Mouse (Mus musculus) liver, adult (tissue): ENCODE measurements around the gene Prr12.

Experiments used
- GATA4 ChIP-seq: IDR thresholded peaks from 2 replicates; pipeline ENCODE4 v1.6.1; 2014; ENCODE audit warnings: mild to moderate bottlenecking, low read length; ENCODE audit not compliant: insufficient replicate concordance

The Prr12 gene

DNA sequence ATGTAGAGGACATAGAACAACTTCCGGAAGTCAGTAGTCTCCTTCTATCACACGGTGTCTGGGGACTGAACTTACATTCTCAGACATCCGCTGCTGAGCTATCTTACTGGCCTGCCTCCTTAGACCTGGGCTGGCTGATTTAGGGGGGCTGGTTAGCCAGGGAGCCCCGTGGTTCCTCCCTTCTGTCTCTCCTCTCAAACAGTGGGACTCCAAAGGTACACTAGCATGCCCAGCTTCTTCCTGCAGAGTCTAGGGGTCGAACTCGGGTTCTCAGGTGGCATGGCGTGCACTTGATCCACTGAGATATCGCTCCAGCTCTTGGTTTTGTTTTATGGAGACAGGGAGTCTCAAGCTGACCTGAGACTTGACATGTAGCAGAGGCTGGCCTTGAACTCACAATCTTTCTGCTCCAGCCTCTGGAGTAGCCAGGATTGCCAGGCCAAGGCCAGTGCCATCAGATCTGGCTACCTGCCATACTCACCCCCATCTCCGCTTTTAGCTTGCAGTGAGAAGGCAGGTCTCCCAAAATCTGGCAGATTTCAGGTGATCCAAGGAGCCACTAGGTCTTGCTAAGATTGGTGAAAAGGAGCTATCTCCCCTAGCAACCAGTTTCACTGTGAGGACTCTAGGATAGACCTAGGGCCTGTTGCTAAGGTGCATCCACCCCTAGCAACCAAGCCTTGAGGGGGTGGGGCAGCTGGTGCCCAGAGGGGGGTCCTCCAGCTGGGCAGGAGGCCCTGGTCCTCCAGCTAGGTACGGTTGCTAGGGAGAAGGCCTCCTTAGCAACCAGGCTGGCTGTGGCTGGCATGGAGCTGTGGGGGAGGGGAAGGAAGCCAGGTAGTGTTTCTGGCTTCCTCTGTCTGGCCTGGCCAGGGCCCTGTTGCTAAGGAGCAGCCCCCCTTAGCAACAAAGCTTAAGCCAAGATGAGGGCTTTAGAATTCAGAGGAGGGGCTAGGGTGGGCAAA lies 6.2 kb upstream of the Prr12 start:
- no peak for TF ChIP-seq GATA4

DNA sequence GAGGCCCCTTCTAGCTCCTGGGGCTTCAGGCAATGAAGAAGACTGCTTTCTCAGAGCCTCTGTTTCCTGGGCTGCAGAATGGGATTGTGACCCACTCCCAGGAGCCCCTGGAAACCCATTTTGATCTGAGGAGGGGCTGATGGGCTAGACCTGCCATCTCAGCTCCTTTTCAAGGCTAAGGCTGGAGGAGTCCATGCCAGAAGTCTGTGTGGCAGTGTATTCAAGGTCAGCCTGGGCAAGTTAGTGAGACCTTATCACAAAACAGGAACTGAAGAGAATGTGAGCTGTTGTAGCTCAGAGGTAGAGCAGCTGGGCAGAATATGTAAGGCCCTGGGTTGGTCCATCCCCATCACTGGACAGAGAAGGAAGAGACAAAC lies 4.3 kb upstream of the Prr12 start:
- TF ChIP-seq GATA4, result no peak

DNA sequence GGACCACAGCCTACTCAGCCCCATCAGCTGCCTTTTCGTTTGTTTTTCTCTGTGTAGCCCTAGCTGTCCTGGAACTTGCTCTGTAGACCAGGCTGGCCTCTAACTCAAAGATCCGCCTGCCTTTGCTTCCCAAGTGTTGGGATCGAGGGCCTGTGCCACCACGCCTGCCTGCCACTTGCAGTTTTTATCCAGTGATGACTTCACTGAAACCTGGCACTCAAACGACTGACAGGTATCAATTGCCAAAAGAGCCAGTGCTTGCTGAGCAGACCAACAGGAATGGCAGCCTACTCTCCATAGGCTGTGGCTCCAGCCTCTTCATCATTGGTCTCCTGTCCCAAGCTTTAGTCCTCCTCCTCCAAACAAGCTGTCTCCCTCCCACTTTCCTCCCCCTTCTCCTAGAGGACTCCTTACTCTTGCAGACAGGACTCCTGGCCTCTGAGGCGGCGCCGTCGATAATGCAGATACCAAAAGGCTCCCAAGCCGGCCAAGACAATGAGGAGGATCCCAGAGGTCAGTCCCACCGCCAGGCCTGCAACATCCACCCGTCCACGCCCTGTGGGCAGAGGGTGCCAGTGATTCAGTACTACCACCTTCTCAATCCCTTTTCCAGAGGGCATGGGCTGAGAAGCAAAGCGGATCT lies 3.8 kb upstream of the Prr12 start:
- TF ChIP-seq GATA4, result no peak

DNA sequence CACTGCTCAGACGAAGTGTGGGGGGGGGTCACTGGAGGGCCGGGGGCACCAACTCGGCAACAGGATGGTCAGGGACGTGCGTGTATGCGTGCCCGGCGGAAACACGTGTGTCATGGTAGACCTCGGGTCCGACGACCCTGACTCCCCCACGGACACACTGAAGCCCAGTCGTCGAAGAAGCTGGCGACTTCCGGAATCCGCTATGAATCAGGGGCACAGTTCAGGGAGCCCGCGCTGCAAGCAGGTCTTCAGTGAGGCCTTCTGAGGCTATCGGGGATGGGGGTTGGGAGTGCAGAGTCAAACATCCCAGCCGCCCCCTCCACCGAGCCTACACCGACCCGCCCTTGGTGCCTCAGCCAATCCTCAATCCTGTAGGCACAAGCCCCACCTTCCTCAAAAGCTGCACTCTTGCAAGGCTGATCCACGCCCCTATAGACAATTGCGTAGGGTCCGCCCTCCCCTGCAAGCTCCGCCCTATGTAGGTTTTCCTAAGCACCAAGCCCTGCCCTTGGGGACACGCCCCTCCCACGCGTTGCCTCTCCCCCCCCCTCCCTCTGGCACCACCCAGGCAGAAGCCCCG lies 1.3 kb upstream of the Prr12 start:
- TF ChIP-seq GATA4, result peak; percentile 21; the same call in 1 of the 2 replicates

DNA sequence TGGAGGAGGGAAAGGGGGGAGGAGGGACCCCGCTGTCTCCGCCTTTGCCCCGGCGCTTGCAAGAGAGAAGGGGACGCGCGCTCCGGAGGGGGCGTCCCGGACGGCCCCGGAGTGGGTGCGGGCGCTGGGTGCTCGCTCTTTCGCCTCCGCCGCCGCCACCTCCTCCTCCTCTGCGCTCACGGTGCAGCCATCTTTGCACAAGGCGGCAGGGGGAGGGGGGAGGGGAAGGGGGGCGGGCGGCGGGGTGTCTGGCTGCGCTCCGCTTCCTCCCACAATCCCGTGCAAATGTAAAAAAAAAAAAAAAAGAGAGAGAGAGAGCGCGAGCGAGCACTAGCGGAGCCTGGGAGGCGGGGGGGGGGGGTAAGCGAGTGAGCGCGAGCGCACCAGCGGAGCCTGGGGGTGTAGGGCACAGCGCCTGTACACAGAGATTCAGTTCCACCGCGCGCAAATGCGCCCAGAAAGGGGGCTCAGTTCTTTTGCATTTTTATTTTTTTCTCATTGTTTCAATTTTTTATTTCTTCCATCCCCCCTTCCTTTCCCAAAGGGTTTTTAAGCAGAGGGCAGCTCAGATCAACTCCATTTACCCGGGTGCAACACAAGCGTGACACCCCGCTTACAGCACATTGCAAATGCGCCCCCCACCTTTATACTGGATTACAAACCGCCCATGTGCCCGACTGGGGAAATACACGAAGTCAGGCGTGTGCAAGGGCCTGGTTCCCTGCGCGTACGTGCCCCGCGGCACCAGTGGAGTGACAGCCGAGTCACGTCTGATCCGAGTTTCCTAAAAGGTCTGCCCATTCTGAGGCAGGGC lies 643 bp upstream of the Prr12 start:
- TF ChIP-seq GATA4, result no peak

DNA sequence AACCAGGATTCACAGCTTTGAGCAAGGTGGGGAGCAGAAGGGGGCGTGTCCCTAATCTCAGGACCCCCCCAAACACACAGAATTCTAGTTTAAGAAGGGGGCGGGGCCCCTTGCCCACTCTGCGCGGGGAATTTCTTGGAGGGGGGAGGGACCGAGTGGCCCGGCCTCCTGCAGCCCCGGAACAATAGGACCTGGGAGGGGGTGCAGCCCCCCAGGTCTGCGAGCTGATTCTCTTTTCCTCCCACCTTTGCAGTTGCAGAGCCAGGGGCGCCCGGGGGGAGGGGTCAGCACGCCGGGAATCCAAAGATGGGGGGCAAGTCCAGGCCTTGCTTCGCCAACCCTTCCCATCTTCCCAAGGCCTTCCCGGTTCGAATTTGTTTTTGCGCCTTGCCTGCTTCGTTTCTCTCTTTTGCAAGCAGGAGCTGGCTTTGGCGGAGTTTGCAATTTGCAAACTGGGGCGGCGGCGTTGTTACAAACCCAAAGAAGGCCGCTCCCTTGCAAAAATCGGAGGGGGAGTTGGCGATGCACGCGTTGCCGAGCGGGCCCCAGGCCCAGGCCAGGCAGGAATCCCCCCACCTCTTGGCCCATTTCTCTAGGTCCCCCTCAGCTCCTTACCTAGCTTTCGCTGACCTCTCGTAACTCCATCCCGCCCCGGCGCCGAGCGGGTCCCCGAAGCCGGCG lies 360 bp downstream of the Prr12 start:
- TF ChIP-seq GATA4, result no peak

DNA sequence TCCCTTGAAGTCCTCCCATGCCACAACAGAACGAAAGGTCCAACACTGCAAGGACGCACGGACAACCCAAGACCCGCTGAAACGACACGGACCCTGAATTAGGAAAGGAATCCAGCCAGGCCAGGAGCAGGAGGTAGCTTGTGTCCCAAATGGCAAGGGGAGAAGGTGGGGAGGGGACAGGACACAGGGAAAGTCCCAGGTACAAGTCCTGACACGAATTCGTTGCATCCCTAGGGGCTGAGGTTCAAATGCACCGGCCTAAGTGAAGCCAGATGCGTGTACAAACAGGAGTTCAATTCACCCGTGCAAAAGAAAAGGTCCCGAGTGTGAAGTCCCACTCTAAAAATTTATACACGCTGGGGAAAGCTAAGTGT lies 1.1 kb downstream of the Prr12 start:
- no peak for TF ChIP-seq GATA4

DNA sequence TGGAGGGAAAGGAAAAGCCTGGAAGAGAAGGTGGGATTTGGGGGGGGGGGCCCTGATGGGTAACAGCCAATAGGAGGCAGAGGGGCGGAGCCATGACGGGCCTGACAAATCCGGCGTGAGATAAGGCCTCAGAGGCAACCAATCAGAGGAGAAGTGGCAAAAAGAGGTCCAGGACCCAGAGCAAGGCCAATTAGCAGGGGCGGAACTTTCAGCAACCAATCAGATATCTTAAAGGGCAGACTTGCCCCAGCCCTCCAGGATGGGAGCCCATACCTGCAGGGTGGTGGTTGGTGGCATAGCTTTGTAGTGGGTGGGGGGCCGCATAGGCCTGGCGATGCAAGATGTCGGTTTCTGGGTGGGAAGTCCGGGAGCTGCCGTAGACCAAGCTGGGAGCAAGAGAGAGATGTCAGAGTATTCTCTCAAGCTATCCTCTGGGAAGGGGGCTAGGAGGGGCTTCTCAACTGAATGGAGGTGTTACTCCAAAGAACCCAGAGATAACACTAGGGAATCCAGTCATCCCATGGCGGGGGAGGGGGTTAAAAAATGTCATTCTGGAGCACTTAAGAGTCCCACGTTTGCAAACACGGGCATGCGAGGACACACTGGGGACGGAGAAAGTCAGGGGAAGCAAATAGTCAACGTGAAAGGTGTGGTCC lies 1.6 kb downstream of the Prr12 start:
- TF ChIP-seq GATA4, result no peak

DNA sequence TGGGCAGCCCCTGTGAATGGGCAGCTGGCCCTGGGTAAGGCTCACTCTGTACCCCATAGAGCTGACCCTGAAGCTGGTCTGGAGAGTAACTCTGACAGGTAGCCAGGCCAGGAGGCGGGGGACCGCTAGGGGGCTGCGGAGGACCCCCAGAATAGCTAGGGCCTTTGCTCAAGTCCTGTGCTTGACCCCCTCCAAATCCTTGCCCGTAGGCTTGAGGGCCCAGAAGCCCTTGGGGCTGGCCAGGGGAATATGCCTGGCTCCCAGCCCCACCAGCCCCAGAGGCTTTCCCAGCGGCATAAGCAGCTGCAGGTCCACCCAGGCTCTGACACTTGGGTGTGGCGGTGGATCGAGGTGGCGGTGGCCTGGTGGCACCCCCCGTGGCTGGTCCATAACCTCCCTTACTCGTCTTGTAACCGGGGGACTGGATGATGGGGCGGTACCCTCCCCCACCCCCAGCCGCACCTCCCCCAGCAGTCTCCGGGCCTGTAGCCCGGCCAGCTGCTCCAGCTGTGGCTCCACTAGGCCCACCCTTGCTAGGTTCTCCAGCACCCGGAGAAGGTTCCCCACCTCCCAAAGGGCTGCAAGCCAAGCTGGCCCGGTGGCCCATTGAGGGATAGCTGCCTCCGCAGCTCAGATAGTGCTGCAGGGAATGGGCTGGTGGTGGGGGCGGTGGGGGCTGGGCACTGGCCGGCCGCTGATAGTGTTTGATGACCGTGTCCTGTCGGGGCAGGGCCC lies 3.6 kb downstream of the Prr12 start:
- TF ChIP-seq GATA4, result no peak

DNA sequence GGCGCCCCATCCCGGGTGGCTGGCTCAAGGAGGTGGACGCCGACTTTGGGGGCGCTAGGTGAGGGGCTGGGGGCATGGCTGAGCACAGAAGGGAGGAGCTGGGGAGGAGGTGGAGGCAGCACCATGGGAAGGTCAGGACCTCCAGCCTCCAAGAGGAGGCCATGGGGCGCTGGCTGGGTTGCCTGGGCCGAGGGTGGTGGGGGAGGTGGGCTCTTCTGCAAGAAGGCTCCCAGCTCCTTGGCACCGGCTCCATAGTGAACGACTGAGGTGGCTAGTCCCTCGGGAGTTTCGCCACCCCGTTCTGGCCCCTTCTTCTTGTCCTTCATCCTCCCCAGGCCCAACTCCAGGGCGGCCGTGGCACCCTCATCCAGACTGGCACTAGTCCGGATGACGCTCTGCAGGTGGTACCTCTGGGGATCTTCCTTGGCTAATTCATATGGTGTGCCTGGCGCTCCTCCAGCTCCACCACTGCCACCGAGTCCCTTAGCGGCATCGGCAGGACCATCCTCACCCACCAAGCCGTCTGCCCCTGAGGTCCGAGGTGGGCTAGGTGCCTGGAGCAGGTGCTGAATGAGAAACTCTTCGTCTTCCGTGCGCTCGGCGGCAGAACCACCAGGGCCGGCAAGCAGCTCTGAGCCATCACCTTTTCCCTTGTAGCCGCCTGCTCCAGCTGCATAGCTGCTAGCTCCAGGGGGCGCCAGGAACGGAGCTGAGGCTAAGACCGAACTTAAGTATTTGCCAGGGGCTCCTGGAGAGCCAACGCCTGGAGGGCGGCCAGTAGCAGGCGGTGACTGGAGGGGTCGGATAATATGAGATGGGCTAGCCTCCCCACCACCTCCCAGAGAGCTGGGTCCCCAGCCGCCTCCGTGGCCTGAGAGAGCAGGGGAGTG lies 4.4 kb downstream of the Prr12 start:
- no peak for TF ChIP-seq GATA4

DNA sequence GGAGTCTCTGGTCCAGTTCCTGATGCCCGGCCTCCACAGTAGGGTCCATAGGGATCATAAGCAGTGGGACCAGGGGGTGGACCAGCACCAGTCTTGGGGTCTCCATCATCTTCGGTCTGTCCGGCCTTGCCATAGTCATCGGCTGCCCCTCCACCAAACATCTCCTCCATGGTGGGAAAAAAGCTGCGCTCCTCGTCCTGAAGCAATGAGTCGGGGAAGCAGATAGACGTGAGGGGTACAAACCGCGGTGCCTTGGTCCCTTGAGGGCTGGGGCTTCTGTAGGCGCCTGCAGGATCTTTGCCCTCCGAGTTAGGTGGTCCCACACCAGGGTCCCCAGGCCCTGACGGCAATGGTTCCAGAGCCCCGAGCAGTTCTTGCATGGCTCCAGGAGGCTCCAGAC lies 5.2 kb downstream of the Prr12 start:
- TF ChIP-seq GATA4, result no peak

DNA sequence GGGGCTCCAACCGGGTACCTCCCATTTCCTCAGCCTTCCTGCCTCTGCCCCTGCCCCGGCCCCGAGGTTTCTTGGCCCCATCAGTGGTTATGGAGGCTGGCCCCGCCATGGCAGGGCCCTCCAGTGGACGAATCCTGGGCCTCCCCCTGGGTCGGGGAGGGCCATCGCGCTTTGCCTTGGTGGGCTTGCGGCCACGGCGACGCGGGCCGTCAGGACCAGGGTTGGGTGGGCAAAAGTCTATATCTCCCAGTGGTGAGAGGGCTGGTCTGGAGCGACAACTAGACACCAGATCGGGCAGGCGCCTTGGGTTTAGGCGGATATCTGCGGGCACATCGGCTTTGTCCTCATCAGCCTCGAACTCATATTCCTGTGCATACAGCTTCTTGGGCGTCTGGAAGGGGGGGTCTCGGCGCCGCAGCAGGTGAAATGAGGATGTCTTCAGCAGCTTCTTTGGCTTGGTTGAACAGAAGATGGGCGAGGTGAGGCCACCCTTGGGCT lies 5.8 kb downstream of the Prr12 start:
- TF ChIP-seq GATA4, result no peak
